Mouse (Mus musculus): ENCODE results near the gene Rexo1. TPM values are rescaled to one million over a fixed set of nuclear protein-coding genes. Genes with fewer than 3 reads are reported as not detected.
A peak's percentile ranks its signal among the peaks of the same experiment; 100 is the strongest.

Rexo1 gene
- total RNA-seq, 4 experiments from 2014 or later: 45.3 to 53.2 (median 49.5) TPM

DNA sequence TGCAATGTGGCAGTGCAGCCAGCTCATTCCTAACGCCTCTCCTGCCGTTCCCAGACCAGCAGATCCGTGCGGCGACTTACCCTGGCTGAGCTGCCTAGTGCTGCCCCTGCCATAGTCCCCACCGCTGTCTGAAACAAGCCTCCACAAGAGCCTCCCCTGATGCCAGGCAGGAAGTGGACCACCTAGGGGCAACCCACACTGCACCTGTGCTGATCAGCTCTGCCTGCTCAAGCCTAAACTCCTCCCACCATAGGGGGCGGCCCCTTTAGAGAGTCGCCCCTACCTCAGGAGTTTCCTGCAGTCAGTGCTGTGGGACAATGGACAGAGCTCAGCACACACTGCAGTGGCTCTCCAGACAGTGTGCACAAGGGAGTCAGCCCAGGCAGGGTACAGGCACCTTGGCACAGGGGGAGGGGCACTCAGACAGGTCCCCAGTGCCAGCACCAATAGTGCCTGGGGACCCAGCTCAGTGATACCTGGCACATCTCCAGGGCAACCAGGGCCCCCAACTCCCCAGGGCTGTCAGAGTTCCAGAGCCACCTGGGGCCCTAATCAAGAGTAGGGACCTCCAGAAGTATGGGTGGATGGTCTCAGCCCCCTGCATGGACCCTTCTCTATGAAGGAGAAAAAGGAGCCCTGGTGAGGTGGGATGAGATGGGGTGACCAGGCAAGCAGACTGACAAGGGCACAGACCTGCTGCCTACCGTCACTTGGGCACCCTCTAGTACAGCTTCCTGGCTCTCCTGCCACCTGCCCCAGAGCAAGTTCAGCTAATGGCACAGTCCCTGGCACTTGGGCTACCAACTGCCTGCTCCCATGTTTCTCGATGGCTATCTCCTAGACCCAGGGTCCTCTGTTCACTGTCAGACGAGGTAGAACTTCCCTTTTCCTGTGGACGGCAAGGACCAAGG lies 23.5 kb upstream of the Rexo1 start:
- no peak for DNase-seq (ENCODE audit: low spot score in 2 of 2)

DNA sequence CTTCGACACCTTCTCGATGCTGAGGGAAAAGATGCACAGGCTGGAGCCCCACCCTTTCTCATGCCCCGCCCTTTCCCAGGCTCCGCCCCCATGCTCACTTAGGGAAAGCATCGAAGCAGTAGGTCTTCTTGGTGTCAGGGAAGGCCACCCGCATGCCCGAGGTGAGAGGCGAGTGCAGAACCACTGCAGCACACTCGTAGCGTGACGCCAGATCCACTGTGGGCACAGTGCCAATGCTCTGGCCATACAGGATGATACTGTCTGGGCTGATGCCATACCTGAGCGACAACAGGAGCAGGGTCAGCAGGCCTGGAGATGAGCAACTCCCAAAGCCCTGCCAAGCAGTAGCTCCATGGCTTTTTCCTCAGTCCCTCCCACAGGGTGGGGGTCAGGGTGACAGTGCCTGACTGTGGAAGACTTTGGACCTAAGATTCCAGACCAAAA lies 22.7 kb upstream of the Rexo1 start:
- DNase-seq (ENCODE audit: low spot score in 2 of 2): no peak

DNA sequence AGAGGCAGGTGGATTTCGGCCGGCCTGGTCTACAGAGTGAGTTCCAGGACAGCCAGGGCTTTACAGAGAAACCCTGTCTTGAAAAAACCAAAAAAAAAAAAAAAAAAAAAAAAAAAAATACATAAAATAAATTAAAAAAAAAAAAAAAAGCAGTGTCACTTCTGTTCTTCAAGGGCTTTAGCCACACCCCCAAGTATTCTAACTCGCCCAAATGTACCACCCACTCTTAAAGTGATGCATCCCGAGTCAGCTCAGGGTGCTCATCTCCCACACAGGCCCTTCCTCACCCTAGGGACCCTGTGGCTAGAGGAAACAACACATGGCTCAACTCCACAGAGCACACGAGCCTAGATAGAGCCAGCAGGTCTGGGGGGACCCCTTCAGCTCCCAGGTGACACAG lies 21.7 kb upstream of the Rexo1 start:
- DNase-seq (ENCODE audit: low spot score in 2 of 2): no peak

DNA sequence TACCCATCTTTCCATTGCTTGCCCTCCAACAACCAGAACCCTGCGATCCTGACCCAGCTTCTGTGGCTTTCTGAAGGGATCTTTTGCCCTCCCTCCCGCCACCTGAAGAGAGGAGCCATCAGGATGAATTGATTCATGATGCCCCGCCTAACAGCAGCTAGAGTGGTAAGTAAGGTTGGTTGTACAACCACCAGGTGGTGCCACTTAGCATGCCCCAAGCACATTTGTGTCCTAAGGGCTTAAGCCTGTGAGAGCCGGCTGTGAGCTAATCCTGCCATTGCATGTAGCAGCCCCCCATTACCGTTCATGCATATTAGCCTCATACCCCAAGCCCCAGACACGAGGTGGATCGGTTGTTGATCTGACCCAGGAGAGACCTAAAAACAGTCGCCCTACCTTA lies 17.6 kb upstream of the Rexo1 start:
- no peak for DNase-seq (ENCODE audit: low spot score in 2 of 2)

DNA sequence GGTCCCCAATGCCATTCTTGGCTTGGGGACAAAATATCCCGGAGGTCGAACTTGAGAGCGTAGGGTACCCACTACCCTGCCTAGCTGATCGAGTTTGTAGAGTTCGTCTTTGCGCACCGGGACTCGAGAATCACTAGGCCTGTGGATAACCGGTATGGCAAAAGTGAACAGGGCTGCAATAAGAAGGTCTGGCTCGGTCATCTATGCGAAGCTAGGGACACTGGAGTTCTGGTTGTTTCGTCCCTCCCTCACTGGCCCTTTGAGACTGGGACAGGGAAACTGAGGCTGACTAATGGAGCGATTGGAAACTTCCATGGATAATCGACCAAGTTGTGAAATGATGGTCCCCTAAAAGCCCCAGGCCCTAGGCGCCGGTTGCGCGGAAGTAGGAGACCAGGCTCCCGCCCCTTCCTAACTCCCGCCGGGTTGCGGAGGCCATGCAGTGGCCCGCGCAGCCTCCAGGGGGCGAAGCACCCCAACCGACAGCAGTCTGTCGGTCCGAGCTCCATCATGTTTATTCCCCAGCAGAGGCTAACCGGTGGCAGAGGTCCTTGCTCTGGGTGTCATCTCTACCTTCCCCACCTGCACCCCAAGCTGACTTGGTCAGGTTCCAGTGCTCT lies 16.9 kb upstream of the Rexo1 start:
- DNase-seq (ENCODE audit: low spot score in 2 of 2): peak in 1 of 2 experiments; percentile 63

DNA sequence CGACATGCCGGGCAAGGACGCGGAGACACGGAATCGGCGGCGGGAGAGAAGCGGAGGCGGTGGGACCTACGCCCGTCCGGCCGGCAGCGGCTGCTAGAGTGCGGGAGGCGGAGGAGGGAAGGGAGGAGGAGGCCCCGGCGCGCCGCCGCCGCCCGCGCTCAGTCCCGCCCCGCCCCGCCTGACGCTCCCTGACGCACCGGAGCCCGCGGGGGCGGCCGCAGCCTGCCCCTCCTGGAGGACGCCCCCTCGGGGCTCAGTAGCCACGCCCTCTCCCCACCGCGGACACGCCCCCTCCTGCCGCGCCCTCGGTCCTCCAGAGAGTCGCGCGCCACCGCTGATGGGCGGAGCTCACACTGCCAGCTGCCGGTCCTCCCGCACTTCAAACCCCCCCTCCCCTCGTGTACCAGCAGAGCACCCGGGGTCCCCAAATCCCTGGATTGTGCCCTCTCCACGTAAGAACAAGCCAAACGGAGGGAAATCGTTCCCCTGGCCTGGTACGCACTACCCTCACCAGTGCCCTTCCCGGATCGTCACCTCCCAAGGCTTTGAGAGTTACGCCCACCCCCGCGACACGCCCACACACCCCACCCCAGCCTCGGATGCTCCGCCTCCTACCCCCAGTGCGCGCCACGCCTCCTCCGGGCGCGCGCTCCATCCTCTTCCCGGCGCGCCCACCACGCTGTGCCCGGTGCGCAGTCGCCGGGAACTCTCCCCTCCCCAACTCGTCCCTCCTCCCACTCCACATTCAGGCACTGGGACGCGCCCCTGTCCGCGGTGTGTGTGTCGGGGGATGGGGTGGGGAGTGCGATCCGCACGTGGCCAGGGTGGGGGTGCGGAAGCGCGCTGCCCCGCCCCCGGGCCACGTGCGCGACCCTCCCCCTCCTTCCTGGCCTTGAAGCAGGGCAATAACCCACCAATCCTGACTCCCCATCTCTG lies 16.1 kb upstream of the Rexo1 start, which contains the start of gene Klf16:
Klf16 (minus strand) TSS at position 127 of the 936 bp plus-strand sequence.
- DNase-seq (ENCODE audit: low spot score in 2 of 2): peak; percentile 94 to 95

DNA sequence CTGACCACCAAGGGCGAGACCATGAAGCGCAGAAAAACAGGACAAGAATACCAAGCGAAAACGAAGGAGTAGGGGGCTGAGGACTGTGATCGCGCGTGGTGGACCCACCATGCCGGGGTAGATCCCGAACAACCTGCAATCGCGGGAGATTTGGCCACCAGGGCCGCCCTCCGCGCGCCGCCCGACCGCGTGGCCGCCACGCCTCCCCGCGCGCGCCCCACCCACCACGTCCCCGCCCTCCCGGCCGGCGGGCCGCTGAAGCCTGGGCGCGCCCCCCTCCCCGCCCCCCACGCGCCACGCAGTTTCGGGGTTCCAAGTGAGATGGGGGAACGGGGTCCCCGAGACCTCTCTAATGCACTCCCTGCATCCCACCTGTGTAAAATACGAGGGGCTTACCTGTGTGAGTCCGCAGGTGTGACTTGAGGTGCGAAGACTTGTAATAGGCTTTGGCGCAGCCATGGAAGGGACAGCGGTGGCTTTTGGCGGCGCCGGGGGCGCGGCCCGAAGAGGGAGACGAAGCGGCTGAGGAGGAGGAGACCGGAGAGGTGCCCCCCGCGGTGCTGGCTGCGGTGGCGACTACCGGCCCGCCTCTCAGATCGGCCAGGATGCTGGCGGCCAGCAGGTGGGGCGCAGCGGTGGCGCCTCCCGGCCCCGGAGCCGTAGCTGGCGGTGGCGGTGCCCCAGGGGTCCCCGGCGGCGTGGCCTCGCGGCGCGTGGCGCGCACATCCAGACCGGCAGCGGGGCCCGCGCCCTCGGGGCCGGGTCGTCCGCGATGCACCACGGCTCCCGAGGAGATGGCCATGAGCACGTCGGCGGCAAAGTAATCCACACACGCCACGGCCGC lies 15.2 kb upstream of the Rexo1 start:
- DNase-seq (ENCODE audit: low spot score in 2 of 2): no peak

DNA sequence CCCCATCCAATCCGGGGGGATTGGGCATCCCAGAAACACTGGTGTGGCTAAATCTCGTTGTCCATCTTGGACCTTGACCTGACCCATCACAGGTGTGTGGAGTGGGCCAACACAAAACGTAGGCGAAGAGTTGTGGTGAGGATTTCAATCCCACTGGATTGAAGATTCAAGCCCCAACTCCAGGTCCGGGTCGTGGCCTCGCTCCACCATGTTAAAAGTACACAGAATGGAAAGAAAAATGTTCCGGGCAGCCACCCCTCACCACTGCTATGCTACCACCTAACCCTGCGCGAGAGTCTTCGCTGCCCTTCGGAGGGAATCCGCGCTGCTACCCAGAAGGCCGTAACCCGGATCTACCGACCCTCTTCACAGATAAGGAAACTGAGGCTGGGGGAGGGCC lies 14.6 kb upstream of the Rexo1 start:
- no peak for DNase-seq (ENCODE audit: low spot score in 2 of 2)

DNA sequence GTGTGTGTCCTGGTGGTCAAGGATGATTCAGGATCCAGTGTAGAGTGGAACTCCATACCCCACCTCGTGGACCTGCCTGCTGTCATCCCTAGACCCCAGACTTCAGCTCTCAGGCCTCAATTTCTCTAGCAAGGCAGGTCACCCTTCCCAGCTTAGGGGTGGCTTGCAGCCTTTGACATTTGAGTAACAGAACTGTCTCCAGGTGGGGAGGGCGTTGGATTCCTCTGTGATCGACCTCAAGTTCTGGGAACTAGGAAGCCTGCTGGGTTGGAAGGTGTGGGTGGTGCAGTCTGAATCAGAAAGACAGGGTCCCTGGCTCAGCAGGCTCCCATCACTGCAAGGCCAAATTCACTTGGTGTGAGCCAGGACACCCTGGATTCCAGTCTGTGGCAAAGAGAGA lies 13.5 kb upstream of the Rexo1 start:
- DNase-seq (ENCODE audit: low spot score in 2 of 2): no peak

DNA sequence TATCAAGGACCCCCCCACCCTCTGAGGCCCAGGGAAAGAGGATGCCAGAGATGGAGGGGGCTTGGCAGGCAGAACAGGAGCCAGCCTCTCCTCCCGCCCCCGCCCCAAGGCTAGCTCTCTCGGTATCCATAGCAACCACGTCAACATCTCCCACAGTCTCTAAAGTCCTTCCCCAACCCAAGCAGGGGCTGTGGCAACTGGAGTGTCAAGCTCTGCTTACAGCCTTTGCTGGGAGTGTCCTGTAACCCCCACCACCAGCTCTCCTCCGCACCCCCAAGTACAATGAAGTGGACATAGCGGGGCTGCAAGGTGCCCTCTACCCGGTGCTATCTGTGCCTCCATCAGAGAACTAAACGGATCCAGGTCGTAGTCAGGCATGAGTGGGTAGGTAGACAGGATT lies 12.6 kb upstream of the Rexo1 start:
- DNase-seq (ENCODE audit: low spot score in 2 of 2): no peak

DNA sequence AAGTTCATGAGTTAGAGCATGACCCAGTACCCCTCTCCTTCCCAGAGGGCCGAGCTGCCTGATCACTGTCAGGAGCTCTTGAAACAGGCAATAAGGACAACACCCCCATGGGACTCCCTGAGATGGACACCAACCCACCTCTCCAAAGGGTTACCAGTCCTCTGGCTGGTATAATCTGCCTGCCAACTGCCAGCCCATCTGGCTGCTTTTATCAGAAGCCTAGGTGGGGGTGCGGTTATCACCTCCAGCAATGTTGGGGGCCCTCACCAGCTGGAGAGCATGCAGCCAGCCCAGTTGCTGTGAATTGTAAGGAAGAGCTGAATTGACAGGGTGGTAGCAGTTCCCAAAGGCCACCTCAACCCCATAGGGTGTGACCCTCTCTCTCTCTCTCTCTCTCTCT lies 11.1 kb upstream of the Rexo1 start:
- DNase-seq (ENCODE audit: low spot score in 2 of 2): no peak

DNA sequence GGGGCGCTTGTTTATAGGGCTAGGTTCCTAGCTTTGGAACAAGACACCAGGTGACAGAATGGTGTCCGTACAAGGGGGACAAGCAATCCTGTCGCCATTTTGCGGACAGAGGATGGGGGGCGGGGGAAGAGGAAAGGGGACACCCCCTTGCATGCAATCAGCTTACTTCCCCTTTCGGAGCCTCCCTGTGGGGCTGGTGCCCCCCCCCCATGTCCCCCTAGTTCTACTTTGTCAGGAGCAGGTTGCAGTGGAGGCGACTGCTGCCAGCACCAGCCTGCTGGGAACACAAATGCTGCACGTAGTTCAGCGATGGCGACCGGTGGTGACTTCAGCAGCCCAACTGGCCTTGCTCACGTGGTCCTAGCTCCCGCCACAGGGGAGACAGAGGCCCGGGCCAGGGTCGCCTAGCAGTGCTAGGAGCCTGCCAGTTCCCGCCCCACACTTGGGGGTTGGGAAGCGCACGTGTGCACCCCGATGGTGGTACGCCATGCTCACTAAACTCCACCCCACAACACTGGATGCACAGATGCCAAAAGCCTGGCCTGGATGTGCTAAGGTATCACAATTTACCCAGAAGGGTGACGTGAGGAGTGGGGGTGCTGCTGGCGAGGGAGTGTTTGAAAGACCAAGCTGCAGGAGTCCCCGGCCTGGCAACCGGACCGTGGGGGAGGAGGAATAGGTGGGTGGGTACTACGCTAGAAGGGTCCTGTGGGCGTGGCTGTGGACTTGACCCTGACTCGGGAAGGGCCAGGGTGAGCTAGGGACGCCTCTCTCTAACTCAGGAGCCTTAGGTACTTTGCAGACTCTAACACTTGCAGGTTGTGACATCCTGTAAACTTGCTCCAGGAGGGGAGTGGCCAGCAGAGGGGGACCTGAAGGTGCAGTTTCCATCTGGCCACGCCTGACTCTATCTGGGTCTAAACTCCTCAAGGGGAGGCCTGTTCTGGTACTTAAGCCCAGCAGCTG lies 9.8 kb upstream of the Rexo1 start:
- no peak for DNase-seq (ENCODE audit: low spot score in 2 of 2)

DNA sequence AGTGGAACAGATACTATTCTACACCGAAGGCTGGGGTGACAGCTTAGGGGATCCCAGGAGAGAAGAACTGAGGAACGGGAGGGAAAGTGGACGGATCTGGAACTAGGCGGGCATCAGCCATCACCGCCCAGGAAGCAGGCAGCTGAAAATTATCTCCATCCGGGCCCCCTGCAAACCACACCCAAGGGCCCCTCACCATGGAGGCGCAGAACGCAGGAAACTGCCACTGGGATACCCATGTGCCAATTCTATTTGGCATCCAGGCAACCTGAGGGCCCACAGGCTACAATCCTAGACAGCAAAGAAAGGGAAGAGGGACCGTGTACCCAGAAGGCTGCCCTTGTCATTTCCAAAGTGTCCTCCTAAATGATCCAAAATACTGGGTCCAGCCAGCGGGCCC lies 9.1 kb upstream of the Rexo1 start:
- DNase-seq (ENCODE audit: low spot score in 2 of 2): no peak

DNA sequence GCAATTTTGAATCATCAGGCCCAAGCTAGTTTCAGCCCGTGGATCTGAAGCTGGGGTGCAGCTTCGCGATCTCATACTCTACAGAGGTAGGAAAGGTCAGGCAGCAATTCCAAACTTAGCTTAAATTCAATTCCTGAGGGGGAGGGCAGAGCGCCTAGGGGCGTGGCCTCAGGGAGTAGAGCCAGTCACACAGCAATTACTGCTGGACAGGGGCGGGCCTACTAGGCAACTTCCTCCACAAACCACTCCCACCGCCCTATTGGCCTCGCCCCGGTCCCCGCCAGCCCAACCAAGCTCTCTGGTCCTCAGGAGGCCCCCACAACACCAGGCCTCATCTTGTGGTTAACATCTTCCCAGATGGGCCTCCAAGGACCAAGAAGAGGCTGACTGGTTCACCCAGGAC lies 8.3 kb upstream of the Rexo1 start:
- DNase-seq (ENCODE audit: low spot score in 2 of 2): no peak

DNA sequence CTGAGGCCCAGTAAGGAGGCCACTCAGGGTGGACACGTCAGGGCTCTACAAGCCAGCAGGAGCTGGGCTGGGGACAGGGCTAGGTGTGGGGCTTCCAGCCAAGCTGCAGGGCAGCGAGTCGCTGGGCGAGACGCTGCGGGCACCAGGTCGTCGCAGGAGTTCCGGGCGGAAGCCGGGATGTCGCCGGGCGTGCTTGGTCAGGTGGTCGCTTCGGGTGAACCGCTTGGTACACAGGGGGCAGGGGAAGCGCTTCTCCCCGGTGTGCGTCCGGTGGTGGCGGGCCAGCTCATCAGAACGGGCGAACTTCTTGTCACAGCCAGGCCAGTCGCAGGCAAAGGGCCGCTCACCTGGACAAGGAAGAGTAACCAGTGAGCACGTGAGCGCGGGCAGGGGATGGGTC lies 7.5 kb upstream of the Rexo1 start:
- no peak for DNase-seq (ENCODE audit: low spot score in 2 of 2)

DNA sequence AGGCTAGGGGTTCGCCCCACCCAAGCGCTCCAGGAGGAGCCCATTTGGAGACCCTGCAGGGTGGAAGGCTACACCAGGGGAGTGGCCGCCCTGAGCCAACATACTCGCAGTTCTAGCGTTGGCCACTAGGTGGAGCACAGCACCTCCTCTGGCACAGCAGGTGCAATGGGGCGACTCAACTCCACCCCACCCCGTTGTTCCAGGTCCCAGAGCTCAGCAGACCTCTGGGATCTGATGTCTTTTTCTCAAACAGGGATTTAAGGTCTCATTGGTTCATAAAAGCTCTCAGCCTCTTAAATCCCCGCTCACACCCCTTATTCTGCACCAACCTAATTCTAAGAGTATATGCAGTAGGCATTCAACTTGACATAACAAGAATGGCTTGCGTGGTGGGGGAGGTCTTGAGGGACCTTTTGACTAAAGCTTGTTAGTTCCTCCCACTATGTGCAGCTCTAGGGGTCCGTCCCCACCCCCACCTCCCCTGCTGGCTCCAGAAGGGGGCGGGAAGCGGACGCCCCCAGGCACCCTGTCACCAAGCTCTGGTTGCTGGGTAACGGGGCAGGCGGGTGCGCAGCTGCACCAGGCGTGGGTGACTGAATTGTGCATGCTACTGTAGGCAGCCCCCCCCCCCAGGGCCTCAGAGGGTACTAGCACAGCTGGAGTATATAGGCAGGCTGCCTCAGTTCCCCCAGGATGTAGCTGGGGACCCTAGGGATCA lies 5.2 kb upstream of the Rexo1 start:
- DNase-seq (ENCODE audit: low spot score in 2 of 2): peak in 1 of 2 experiments; percentile 90

DNA sequence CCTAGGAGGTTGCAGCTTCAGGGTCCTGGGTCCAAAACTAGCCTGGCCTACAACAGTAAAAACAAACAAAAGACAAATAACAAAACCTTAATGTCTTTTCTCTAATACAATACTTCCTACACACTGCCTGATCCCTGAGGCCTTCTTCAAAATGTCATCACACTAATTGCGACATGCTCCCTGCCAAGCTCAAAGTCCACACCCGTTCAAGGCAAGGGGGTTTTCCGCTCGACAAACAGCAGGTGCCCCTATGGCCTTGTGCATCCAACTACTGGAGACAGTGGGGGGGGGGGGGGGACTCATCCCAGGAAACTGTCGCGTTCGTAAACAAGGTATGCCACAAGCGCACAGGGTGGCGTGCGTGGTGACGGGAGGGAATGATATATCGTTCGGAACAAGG lies 739 bp downstream of the Rexo1 start:
- no peak for DNase-seq (ENCODE audit: low spot score in 2 of 2)

DNA sequence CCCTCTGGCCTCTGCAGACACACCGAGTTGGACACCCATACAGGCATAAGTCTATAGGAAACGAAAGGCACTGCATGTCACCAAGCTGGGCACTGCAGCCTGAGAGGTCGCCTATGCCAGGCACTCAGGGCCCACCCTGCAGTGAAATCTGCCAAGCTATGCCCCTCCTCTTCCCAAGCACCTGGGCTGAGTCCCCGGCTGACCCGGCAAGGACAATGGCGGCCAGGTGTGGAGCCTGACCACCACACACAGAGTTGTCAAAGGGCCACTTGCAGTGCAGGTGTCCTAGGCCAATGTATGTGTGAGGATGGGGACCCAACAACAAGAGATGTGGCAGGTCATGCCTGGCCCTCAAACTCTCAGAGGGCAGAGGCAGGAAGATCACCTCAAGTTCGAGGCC lies 1.9 kb downstream of the Rexo1 start:
- no peak for DNase-seq (ENCODE audit: low spot score in 2 of 2)
